Mouse (Mus musculus) lung, postnatal 14 days (tissue): ENCODE results near the gene Nlrp10.

Source experiments
- DNase-seq: peaks from one replicate; pipeline ENCODE4 v3.0.0; 2021

Nlrp10 gene

DNA sequence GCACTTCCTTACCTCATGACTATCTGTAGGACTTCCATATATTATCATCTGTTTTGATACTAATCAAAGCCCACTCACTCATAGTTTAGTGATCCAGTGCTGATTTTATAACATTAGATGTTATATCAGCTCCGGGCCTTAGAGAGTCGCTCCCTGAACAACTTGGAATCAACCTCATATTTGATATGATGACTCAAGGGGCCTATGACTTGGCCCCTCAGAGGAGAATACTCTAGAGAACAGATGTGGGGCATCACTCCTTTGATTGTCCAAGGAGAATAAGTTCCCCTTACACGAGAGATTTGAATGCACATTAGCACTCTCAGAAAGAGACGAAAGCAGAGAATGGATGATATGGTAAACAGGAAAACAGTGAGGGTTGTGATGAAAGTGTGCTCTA, 45.1 kb downstream of the Nlrp10 start, which contains the start of gene Olfr518:
Olfr518 (minus strand) TSS at position 101 of the 400 bp plus-strand sequence.
- DNase-seq = no peak

DNA sequence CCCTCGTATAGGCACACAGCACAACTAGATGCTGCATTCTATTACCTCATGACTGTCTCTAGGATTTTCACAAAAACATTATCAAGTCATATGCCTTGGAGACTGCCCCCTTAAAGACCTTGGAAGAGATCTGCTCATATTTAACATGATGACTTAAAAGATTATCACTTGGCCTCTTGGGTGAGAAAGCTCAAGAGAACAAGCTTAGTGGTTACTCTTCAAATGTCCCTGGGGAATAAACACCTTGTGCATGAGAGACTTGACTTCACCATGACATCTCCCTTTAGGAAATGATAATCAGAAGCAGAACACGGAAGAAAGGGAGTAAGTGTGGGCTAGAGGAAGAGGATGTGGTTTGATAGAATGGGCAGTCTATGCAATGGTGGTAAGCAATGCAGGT, 57.7 kb downstream of the Nlrp10 start, which contains the start of gene Olfr517:
Olfr517 (minus strand) TSS at position 101 of the 400 bp plus-strand sequence.
- DNase-seq = no peak
